Mouse (Mus musculus): ENCODE results near the gene Man1b1. TPM values are rescaled to one million over a fixed set of nuclear protein-coding genes. Genes with fewer than 3 reads are reported as not detected.
A peak's percentile ranks its signal among the peaks of the same experiment; 100 is the strongest.

Gene Man1b1
- polyA plus RNA-seq, 1 experiment from 2014 or later, result 69.5 TPM

- Histone ChIP-seq H3K27me3 (replicated peaks; ENCODE audit: control insufficient read depth, insufficient read depth, low read length) (peaks cover 40% of the 10 kb centered on the region), H3K4me1 (ENCODE audit: control insufficient read depth, insufficient read depth, low read length) (peaks cover 8% of the 10 kb centered on the region), H3K9ac (ENCODE audit: low read length) (no peak overlapping the region), H3K4me3 (ENCODE audit: low read depth, low read length) (no peak overlapping the region), H3K27ac (ENCODE audit: low read depth, low read length) (no peak overlapping the region), H3K36me3 (ENCODE audit: control insufficient read depth, insufficient read depth, low read length) (no peaks in the 10 kb centered on the region), H3K9me3 (replicated peaks; ENCODE audit: control insufficient read depth, low read length) (no peaks in the 10 kb centered on the region), H3K4me2 (ENCODE audit: low read length) (no peak overlapping the region)
- DNase-seq (ENCODE audit: low spot score) (peak; percentile 71), ATAC-seq (peak; percentile 47; the same call in 1 of the 2 replicates)
- WGBS, result 15% methylated on average over 3 of the region's 3 CpGs
Measured at GRCm38 (mm10) chr2:25394281-25395221, 62.4 kb downstream of the Man1b1 start.

GRCm38 (mm10) chr2:25395721-25396596 lies 63.8 kb downstream of the Man1b1 start, which contains the start of gene Entpd2:
Gene Entpd2, plus strand, starts transcription at chr2:25395874.
- Histone ChIP-seq H3K4me2 (ENCODE audit: low read length) (peak within 1 kb of the TSS; percentile 56), H3K4me3 (ENCODE audit: low read depth, low read length) (peak within 1 kb of the TSS; percentile 27), H3K4me1 (ENCODE audit: control insufficient read depth, insufficient read depth, low read length) (peaks cover 8% of the 10 kb centered on the region), H3K9me3 (replicated peaks; ENCODE audit: control insufficient read depth, low read length) (no peaks in the 10 kb centered on the region), H3K27me3 (replicated peaks; ENCODE audit: control insufficient read depth, insufficient read depth, low read length) (peaks cover 51% of the 10 kb centered on the region), H3K36me3 (ENCODE audit: control insufficient read depth, insufficient read depth, low read length) (no peaks in the 10 kb centered on the region), H3K9ac (ENCODE audit: low read length) (peak within 1 kb of the TSS; percentile 52), H3K27ac (ENCODE audit: low read depth, low read length) (no peak within 1 kb of the TSS)
- 2% methylated on average over 57 of the region's 57 CpGs for WGBS
- ATAC-seq, result peak; percentile 30; the same call in 1 of the 2 replicates
- DNase-seq (ENCODE audit: low spot score), result peak; percentile 48

- DNase-seq (ENCODE audit: low spot score) (no peak), ATAC-seq (no peak)
- Histone ChIP-seq H3K9me3 (replicated peaks; ENCODE audit: control insufficient read depth, low read length) (no peaks in the 10 kb centered on the region), H3K4me2 (ENCODE audit: low read length) (peak overlapping the region; percentile 56; the same call in 1 of the 2 replicates), H3K9ac (ENCODE audit: low read length) (no peak overlapping the region), H3K36me3 (ENCODE audit: control insufficient read depth, insufficient read depth, low read length) (no peaks in the 10 kb centered on the region), H3K27me3 (replicated peaks; ENCODE audit: control insufficient read depth, insufficient read depth, low read length) (peaks cover 51% of the 10 kb centered on the region), H3K4me1 (ENCODE audit: control insufficient read depth, insufficient read depth, low read length) (peaks cover 8% of the 10 kb centered on the region), H3K27ac (ENCODE audit: low read depth, low read length) (no peak overlapping the region), H3K4me3 (ENCODE audit: low read depth, low read length) (no peak overlapping the region)
- 32% methylated on average over 3 of the region's 3 CpGs for WGBS
Measured at GRCm38 (mm10) chr2:25396597-25396983, 64.5 kb downstream of the Man1b1 start.

- H3K27ac ChIP-seq (ENCODE audit: low read depth, low read length), result no peak overlapping the region
- ATAC-seq, result no peak
- H3K9me3 ChIP-seq (replicated peaks; ENCODE audit: control insufficient read depth, low read length), result no peaks in the 10 kb centered on the region
- H3K9ac ChIP-seq (ENCODE audit: low read length), result no peak overlapping the region
- no peak overlapping the region for H3K4me2 ChIP-seq (ENCODE audit: low read length)
- H3K27me3 ChIP-seq (replicated peaks; ENCODE audit: control insufficient read depth, insufficient read depth, low read length), result peaks cover 51% of the 10 kb centered on the region
- H3K4me3 ChIP-seq (ENCODE audit: low read depth, low read length), result no peak overlapping the region
- DNase-seq (ENCODE audit: low spot score), result no peak
- WGBS, result 65% methylated on average over 1 of the region's 1 CpGs
- peaks cover 8% of the 10 kb centered on the region for H3K4me1 ChIP-seq (ENCODE audit: control insufficient read depth, insufficient read depth, low read length)
- no peaks in the 10 kb centered on the region for H3K36me3 ChIP-seq (ENCODE audit: control insufficient read depth, insufficient read depth, low read length)
Measured at GRCm38 (mm10) chr2:25397010-25397409, 64.9 kb downstream of the Man1b1 start.

- H3K4me3 ChIP-seq (ENCODE audit: low read depth, low read length), result no peak overlapping the region
- WGBS, result 95% methylated on average over 7 of the region's 7 CpGs
- H3K4me1 ChIP-seq (ENCODE audit: control insufficient read depth, insufficient read depth, low read length), result peaks cover 8% of the 10 kb centered on the region
- no peak overlapping the region for H3K27ac ChIP-seq (ENCODE audit: low read depth, low read length)
- H3K36me3 ChIP-seq (ENCODE audit: control insufficient read depth, insufficient read depth, low read length), result no peaks in the 10 kb centered on the region
- H3K9me3 ChIP-seq (replicated peaks; ENCODE audit: control insufficient read depth, low read length), result no peaks in the 10 kb centered on the region
- H3K9ac ChIP-seq (ENCODE audit: low read length), result no peak overlapping the region
- no peak overlapping the region for H3K4me2 ChIP-seq (ENCODE audit: low read length)
- ATAC-seq (no peak), DNase-seq (ENCODE audit: low spot score) (no peak)
- H3K27me3 ChIP-seq (replicated peaks; ENCODE audit: control insufficient read depth, insufficient read depth, low read length), result peaks cover 51% of the 10 kb centered on the region
Measured at GRCm38 (mm10) chr2:25398065-25398464, 65.9 kb downstream of the Man1b1 start.

GRCm38 (mm10) chr2:25399051-25399450 lies 66.9 kb downstream of the Man1b1 start, which contains the start of gene Npdc1:
Gene Npdc1, plus strand, starts transcription at chr2:25399351.
- Histone ChIP-seq H3K9ac (ENCODE audit: low read length) (no peak within 1 kb of the TSS; the same call in 1 of the 2 replicates), H3K4me2 (ENCODE audit: low read length) (no peak within 1 kb of the TSS), H3K4me3 (ENCODE audit: low read depth, low read length) (no peak within 1 kb of the TSS), H3K4me1 (ENCODE audit: control insufficient read depth, insufficient read depth, low read length) (peaks cover 10% of the 10 kb centered on the region), H3K27me3 (replicated peaks; ENCODE audit: control insufficient read depth, insufficient read depth, low read length) (peaks cover 51% of the 10 kb centered on the region), H3K36me3 (ENCODE audit: control insufficient read depth, insufficient read depth, low read length) (no peaks in the 10 kb centered on the region), H3K9me3 (replicated peaks; ENCODE audit: control insufficient read depth, low read length) (no peaks in the 10 kb centered on the region), H3K27ac (ENCODE audit: low read depth, low read length) (no peak within 1 kb of the TSS)
- DNase-seq (ENCODE audit: low spot score) (no peak), ATAC-seq (no peak)
- 60% methylated on average over 8 of the region's 8 CpGs for WGBS

- H3K27me3 ChIP-seq (replicated peaks; ENCODE audit: control insufficient read depth, insufficient read depth, low read length), result peaks cover 45% of the 10 kb centered on the region
- H3K4me3 ChIP-seq (ENCODE audit: low read depth, low read length), result peak overlapping the region; percentile 26
Measured at GRCm38 (mm10) chr2:25400291-25400690, 68.2 kb downstream of the Man1b1 start.

GRCm38 (mm10) chr2:25400764-25401163 lies 68.6 kb downstream of the Man1b1 start:
- peak overlapping the region; percentile 26 for H3K4me3 ChIP-seq (ENCODE audit: low read depth, low read length)
- peaks cover 41% of the 10 kb centered on the region for H3K27me3 ChIP-seq (replicated peaks; ENCODE audit: control insufficient read depth, insufficient read depth, low read length)
- no peaks in the 10 kb centered on the region for H3K36me3 ChIP-seq (ENCODE audit: control insufficient read depth, insufficient read depth, low read length)
- H3K4me1 ChIP-seq (ENCODE audit: control insufficient read depth, insufficient read depth, low read length), result peaks cover 14% of the 10 kb centered on the region
- no peaks in the 10 kb centered on the region for H3K9me3 ChIP-seq (replicated peaks; ENCODE audit: control insufficient read depth, low read length)
- WGBS, result 3% methylated on average over 17 of the region's 17 CpGs
- peak; percentile 71 for DNase-seq (ENCODE audit: low spot score)
- H3K9ac ChIP-seq (ENCODE audit: low read length), result peak overlapping the region; percentile 54
- ATAC-seq, result no peak
- H3K27ac ChIP-seq (ENCODE audit: low read depth, low read length), result no peak overlapping the region
- peak overlapping the region; percentile 54 for H3K4me2 ChIP-seq (ENCODE audit: low read length)

More at GRCm38 (mm10) chr2:25400291-25400690, 68.2 kb downstream of the Man1b1 start:
- no peaks in the 10 kb centered on the region for H3K9me3 ChIP-seq (replicated peaks; ENCODE audit: control insufficient read depth, low read length)
- peak overlapping the region; percentile 54 for H3K4me2 ChIP-seq (ENCODE audit: low read length)
- WGBS, result 21% methylated on average over 16 of the region's 16 CpGs
- peak overlapping the region; percentile 54 for H3K9ac ChIP-seq (ENCODE audit: low read length)
- H3K4me1 ChIP-seq (ENCODE audit: control insufficient read depth, insufficient read depth, low read length), result peaks cover 14% of the 10 kb centered on the region
- ATAC-seq, result no peak
- DNase-seq (ENCODE audit: low spot score), result no peak
- no peaks in the 10 kb centered on the region for H3K36me3 ChIP-seq (ENCODE audit: control insufficient read depth, insufficient read depth, low read length)
- H3K27ac ChIP-seq (ENCODE audit: low read depth, low read length), result no peak overlapping the region
